Mouse (Mus musculus) cerebellum, postnatal 25 days (tissue): ENCODE measurements around the gene Cbx1.
A peak's percentile ranks its signal among the peaks of the same experiment; 100 is the strongest.
"Not testable (repeated sequence)": the region's sequence is repeated elsewhere in the genome, so short reads cannot be mapped to it uniquely, and the experiment has no call there.

Experiments used
- DNase-seq, 2 experiments: peaks; one replicate each; pipeline ENCODE4 v3.0.0; 2021; ENCODE audit warnings: mixed read lengths in 2 of 2

Gene Cbx1

DNA sequence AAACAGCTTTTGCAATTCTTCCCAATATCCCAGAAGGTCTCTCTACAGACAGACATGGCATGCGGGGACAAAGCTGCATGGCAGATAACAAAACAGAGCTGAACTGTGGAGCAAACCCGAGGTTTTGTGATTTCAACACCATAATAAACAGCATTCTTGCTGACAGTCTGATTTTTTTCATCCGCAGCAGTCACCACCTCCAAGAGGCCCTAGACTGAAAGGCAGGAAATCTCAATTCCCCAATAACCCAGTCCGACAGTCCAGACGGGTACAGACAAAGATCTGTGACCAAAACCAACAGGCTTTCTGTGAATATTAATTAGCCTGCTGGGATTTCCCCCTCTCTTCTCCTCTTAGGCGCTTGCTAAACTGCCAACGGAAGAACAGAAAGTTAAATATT lies 13.3 kb upstream of the Cbx1 start:
- DNase-seq = no peak

DNA sequence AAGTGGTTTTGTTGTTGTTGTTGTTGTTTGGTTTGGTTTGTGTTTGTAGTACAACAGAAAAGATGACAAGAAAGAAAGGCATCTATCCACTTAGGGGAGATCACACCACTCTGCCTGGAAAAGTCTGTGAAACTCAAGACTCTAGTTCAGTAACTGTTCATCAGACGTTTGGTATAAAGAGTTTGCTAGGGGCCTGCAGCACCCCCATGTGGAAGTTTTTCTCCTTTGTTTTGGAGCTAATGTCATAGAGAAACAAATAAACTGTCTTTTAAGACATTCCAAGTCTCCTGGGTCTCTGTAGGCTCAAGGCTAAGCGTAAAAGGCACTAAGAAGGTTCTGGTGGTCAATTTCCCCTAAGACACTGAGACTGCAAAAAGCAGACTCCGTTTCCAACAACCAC lies 12.9 kb upstream of the Cbx1 start:
- no peak for DNase-seq

DNA sequence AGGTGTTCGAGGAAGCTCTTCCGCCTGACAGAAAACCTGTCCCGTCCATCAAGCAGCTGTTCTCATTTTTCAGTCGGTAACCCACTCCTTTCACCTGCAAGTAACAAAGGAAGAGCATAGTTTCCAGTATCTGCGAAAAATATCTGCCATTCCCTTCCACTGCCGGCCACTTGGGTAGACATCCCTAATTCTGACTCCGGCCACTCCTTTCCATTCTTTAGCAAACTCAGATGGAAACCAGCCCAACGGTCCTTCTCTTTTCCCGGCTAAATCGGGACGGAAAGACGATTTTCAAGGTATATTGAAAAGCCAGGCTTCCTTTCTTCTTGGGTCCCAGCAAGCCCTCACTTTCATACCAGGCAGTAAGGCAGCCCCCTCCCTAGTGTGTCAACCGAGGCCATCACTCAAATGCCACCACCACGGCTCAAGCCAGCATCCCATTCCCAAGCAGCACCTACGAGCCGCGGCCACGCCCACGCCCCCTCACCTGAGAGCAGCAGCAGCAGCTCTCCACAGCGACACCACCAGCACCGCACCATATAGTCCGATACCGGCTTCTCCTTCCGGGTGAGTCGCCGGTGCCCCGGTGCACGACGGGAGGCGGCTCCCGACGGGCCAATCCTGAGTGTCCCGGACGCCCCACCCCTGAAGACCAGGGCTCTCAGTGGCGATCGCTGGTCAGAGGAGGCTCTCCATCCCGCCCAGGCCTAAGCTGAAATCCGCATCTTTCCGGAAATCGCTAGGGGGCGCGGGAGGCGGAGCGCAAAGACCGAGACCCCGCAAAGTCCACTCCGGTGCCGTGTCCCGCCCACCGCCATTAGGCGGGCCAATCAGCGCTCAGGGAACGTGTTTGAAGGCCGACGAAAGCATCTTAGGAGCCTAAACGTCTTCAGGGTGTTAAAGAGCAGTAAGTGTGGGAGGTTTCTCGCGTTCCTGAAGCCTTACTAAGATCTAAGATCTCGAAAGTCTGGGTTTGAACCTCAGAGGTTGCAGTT lies 11.7 kb upstream of the Cbx1 start, which contains the start of gene Snx11:
Snx11 (minus strand) TSS at position 592 of the 995 bp plus-strand sequence.
- DNase-seq = peak; percentile 100

DNA sequence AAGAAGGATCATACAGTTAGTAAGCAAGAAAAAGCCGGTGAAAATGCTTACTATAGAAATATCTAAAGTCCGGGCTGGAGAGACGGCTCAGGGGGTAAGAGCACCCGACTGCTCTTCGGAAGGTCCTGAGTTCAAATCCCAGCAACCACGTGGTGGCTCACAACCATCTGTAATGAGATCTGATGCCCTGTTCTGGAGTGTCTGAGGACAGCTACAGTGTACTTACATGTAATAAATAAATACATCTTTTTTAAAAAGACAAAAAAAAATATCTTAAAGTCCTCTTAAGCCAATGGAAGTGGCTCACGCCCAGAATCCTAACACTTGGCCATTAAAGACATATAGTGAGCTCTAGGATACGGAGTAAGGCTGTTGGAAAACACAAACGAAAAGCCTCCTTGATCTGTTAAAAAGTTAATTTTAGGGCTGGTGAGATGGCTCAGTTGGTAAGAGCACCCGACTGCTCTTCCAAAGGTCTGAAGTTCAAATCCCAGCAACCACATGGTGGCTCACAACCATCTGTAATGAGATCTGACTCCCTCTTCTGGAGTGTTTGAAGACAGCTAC lies 10.8 kb upstream of the Cbx1 start:
- DNase-seq = not testable (repeated sequence)

DNA sequence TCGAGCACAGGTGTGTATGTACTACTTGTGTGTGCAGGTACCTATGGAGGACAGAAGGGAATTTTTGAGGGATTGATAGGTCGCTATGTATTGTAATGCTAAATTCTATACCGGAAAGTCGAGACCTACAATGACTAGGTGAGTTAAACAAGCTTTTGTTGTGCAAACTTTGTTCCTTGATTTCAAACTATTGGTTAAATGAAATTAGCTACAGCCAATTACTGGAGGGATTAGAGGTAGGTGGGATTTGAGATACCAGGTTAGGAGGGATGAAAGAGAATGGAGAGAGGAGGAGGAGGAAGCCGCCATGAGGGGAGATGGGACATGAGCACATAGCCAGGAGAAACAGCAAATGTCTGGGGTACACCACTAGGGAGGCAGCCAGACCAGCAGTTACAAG lies 8.6 kb upstream of the Cbx1 start:
- DNase-seq = no peak

DNA sequence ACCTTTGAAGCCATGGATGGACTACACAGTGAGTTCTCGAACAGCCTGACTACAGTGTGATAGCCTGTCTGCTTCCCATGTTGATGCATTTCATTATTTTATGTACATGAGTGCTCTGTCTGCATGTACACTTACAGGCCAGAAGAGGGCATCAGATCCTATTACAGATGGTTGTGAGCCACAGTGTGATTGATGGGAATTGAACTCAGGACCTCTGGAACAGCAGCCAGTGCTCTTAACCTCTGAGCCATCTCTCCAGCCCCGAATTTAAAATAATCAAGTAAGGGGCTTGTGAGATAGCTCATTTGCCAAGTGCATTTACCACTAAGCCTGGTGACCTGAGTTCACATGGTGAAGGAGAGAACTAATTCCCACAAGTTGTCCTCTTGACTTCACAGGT lies 7.5 kb upstream of the Cbx1 start:
- no peak for DNase-seq

GRCm38 (mm10) chr11:96784847-96785246 lies 4.1 kb upstream of the Cbx1 start:
- DNase-seq = peak; percentile 66 to 86

DNA sequence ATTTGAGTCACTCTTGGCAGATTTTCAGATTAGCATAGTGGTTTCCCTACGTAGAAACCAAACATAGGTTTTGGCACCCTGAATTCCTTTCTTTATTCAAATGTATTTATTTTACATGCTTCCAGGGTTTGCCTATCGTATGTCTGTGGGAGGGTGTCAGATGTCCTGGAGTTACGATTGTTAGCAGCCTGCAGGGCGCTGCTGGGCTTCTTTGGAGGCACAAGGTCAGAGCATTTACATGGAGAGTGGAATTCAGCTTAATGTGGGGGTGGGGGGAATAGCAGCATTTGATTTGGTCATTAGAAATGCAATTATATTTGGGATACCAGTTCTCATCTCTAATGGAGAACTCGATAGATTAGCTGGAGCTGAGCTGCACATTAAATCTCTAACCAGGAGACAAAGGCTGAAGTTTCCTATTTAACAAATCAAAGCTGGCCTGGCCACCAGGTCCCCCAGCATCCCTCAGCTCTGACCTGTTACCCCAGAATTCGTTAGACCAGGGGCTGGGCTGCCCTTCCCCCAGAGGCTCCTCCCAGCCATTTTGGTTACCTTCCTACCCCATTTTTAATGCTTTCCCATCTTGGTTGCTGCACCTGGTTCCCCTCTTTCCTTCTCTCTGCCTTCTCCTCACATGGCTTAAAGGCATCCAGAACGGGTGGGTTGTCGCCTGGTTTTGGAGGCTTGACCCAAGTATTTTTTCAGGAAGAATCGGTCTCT lies 2.0 kb upstream of the Cbx1 start:
- DNase-seq = no peak

DNA sequence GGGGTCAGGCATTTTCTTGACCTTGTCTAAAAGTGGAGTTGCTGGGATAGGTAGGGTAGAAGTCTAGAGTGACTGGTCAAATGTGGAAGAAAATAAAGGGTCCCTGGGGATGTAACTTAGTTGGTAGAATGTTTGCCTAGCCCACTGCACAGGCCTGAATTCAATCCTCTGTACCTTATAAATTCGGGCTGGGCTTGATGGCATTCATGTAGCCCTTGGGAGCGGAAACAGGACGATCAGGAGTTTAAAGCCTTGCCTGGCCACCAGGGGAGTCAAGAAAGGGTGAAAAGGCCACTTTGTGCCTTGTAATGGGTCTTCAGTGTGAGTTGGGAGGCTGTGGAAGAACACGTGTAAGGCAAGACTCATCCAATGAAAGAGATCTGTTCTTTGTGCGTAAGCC lies 1.1 kb downstream of the Cbx1 start:
- DNase-seq = no peak

- no peak for DNase-seq
Measured at GRCm38 (mm10) chr11:96790681-96791080, 1.8 kb downstream of the Cbx1 start.

DNA sequence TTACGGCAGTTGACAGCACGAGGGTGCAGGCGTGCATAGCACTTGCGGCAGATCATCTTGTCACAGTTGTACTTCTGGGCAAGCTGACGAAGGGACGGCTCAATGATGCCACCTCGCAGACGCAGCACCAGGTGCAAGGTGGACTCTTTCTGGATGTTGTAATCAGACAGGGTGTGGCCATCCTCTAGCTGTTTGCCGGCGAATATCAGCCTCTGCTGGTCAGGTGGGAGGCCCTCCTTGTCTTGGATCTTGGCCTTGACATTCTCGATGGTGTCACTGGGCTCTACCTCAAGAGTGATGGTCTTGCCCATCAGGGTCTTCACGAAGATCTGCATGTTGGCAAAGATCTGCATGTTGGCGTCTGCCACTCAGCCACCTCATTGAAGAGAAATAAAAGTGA lies 6.6 kb downstream of the Cbx1 start:
- DNase-seq = no peak

- DNase-seq = no peak
Measured at GRCm38 (mm10) chr11:96796081-96796480, 7.2 kb downstream of the Cbx1 start.

DNA sequence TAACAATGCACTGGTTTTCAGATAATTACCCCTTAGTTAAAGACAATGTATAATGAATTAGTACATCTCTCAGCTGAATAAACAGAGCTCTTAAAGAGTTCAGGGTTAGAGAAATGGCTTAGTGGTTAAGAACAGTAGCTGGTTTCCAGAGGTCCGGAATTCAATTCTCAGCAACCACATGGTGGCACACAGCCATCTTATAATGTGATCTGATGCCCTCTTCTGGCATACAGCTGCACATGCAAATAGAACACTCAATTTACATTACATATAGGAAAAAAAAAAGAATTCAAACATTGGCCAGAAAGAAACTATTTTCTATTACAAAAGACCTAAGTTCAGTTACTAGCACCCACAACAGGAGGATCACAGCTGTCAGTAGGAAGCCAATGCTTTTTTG lies 7.7 kb downstream of the Cbx1 start:
- DNase-seq = no peak

DNA sequence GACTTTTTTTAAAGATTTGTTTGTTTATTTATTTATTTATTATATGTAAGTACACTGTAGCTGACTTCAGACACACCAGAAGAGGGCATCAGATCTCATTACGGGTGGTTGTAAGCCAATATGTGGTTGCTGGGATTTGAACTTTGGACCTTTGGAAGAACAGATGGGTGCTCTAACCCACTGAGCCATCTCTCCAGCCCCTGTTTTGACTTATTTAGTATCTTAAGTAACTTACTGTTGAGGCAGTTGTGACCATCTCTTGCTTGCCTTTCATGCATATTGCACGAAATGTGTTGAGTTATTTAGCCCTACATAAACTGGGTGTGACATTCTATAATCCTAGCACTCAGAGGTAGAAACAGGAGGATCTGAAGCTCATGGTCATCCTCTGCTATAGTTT lies 10.6 kb downstream of the Cbx1 start:
- no peak for DNase-seq

GRCm38 (mm10) chr11:96805606-96806005 lies 16.7 kb downstream of the Cbx1 start:
- no peak for DNase-seq

- DNase-seq = no peak
Measured at GRCm38 (mm10) chr11:96808066-96808465, 19.1 kb downstream of the Cbx1 start.

- DNase-seq = peak; percentile 55 to 66
Measured at GRCm38 (mm10) chr11:96809562-96810235, 20.8 kb downstream of the Cbx1 start.

DNA sequence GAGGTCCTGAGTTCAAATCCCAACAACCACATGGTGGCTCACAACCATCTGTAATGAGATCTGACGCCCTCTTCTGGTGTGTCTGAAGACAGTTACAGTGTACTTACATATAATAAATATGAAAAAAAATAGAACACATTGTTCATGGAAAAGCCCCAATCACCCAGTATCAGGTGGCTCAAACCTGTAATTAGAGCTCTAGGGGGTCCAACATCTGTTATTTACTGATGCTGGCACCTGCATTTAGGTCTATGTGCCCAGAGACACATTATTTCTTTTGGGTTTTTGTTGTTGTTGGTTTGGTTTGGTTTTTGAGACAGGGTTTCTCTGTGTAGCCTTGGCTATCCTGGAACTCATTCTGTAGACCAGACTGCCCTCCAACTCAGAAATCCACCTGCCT lies 22.3 kb downstream of the Cbx1 start:
- DNase-seq = not testable (repeated sequence)

DNA sequence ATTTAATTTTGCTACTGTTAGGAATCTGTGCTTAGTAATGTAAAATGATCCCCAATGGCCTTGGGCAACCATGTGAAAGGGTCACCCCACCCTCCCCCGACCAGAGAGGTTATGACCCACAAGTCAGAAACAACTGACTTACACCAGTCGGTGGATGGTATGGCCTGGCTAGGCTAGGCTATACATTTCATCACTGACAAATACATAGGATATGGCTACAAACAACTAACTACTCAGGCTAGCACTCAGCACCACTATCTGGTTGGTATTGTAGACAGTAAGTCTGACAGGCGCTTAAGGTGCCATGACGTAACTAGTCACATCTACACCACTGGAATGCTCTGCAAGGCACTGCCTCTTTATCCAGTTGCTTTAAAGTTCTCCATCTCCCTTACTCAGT lies 24.5 kb downstream of the Cbx1 start:
- DNase-seq = no peak

GRCm38 (mm10) chr11:96813920-96814319 lies 25.0 kb downstream of the Cbx1 start:
- DNase-seq = no peak

- DNase-seq = no peak
Measured at GRCm38 (mm10) chr11:96814443-96814842, 25.5 kb downstream of the Cbx1 start.

DNA sequence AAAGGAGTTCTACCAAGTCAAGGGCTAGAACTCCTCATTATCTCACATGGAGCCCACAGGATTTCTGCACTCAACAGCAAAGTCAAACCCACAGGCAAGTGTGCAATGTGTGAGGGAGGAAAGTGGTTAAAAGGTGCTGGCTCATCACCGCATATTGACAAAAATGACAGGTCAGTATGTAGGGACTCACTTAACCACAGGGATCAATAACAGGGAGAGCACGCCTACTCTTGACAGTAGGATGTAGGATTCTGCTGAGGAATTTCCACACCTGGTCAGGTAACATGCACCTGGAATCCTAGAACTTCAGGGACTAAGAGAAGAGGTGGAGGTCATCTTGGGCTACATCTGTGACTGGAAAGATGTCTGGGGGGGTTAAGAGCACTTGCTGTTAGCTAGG lies 27.0 kb downstream of the Cbx1 start:
- DNase-seq = no peak

GRCm38 (mm10) chr11:96816494-96816893 lies 27.6 kb downstream of the Cbx1 start:
- DNase-seq = no peak
